Mouse (Mus musculus): Measurements from ENCODE around the gene Agbl5.

- TF ChIP-seq GATA1 (IDR thresholded peaks at IDR 0.05; ENCODE audit: borderline replicate concordance, low read length): no peak
- no peak for TF ChIP-seq CTCF (IDR thresholded peaks at IDR 0.05; ENCODE audit: low read depth, low read length)
- no peak for TF ChIP-seq POLR2AphosphoS5 (IDR thresholded peaks at IDR 0.05; ENCODE audit: insufficient replicate concordance, low read depth, low read length)
Measured at GRCm38 (mm10) chr5:30950451-30950850, 62.0 kb downstream of the Agbl5 start.

Data from G1E (cell line).